Mouse (Mus musculus) cerebellum, postnatal 14 days (tissue): ENCODE measurements at regions not wholly inside any gene's neighbourhood (a gene's known extent, or its start where the extent isn't known, plus 50 kb on each side); places are given as distances from the start of the nearest gene placed in this dataset.
A peak's percentile ranks its signal among the peaks of the same experiment; 100 is the strongest.

Experiments used
- DNase-seq, 2 experiments: peaks; one replicate each; pipeline ENCODE4 v3.0.0; 2021; ENCODE audit warnings: mixed read lengths in 2 of 2

- DNase-seq: no peak
These were observed 1056.7 kb downstream of the Fam19a2 start for GRCm38 (mm10) chr10:124320191-124321110.

GRCm38 (mm10) chr10:124332491-124332890, 1056.8 kb downstream of the Slc16a7 start:
- no peak for DNase-seq

- DNase-seq: no peak
These were observed 1050.3 kb downstream of the Slc16a7 start for GRCm38 (mm10) chr10:124338923-124339322.

- DNase-seq: peak; percentile 23 to 32
These were observed 1040.0 kb downstream of the Slc16a7 start for GRCm38 (mm10) chr10:124349300-124349699.

- no peak for DNase-seq
These were observed 1026.5 kb downstream of the Slc16a7 start for GRCm38 (mm10) chr10:124362795-124363194.

- DNase-seq: no peak
These were observed 1018.3 kb downstream of the Slc16a7 start for GRCm38 (mm10) chr10:124370994-124371393.

- no peak for DNase-seq
These were observed 986.6 kb downstream of the Slc16a7 start for GRCm38 (mm10) chr10:124402647-124403046.

GRCm38 (mm10) chr10:124409633-124410032, 979.6 kb downstream of the Slc16a7 start:
- DNase-seq: peak; percentile 37 to 68

GRCm38 (mm10) chr10:124416531-124416930, 972.7 kb downstream of the Slc16a7 start:
- DNase-seq: peak in 1 of 2 experiments; percentile 11

- DNase-seq: no peak
These were observed 965.8 kb downstream of the Slc16a7 start for GRCm38 (mm10) chr10:124423418-124423817.
